ENCODE assay signal across 16 mouse cellular contexts in genomic region chr9:123624741-123625140, GRCm38 (mm10).
"Had no signal": no experiment of that assay in that cellular context is flagged by ENCODE, and none has a peak within 500 bp of the region (broad histone marks: within the 10 kb centered on the region; RNA-seq: fewer than 3 reads in every experiment).

No protein-coding gene starts in this region.

- H3K4me3 ChIP-seq: neural tube, embryonic 13.5 days; neural tube, embryonic 15.5 days; stomach, embryonic 15.5 days had no signal

- DNase-seq: retina, postnatal 1 day; right cerebral cortex, adult 18-20 months; right cerebral cortex, postnatal 14 days; right cerebral cortex, postnatal 25 days; right cerebral cortex, postnatal 4 days; spleen, adult 18-20 months; thymus, adult 18-20 months; thymus, adult 2 months; thymus, postnatal 14 days; thymus, postnatal 25 days; thymus, postnatal 36 days; thymus, postnatal 4 days had no signal

- H3K36me3 ChIP-seq: neural tube, embryonic 13.5 days; neural tube, embryonic 15.5 days; stomach, embryonic 15.5 days had no signal

- H3K4me1 ChIP-seq: neural tube, embryonic 13.5 days; neural tube, embryonic 15.5 days; stomach, embryonic 15.5 days had no signal

- H3K9me3 ChIP-seq: neural tube, embryonic 13.5 days; neural tube, embryonic 15.5 days; stomach, embryonic 15.5 days had no signal

- H3K27me3 ChIP-seq: neural tube, embryonic 13.5 days; neural tube, embryonic 15.5 days; stomach, embryonic 15.5 days had no signal

- H3K27ac ChIP-seq: neural tube, embryonic 13.5 days; neural tube, embryonic 15.5 days; stomach, embryonic 15.5 days; stomach, postnatal 0 days had no signal

- H3K4me2 ChIP-seq: neural tube, embryonic 13.5 days; neural tube, embryonic 15.5 days; stomach, embryonic 15.5 days had no signal

- H3K9ac ChIP-seq: neural tube, embryonic 13.5 days; neural tube, embryonic 15.5 days; stomach, embryonic 15.5 days had no signal
